Comparison of ENCODE assay signal across 15 mouse cellular contexts in genomic region chr1:180290358-180290757, GRCm38 (mm10). TPM values are rescaled to one million over a fixed set of nuclear protein-coding genes. Genes with fewer than 3 reads are reported as not detected.
DNase-seq lines count a peak whose midpoint lies in the region.
"Had no signal": no experiment of that assay in that cellular context is flagged by ENCODE, and none has a peak within 500 bp of the region (broad histone marks: within the 10 kb centered on the region; RNA-seq: fewer than 3 reads in every experiment).

No protein-coding gene starts in this region.

- DNase-seq in heart, adult 11 months = peak; percentile 56
- no peak for DNase-seq in heart, postnatal 14 days
- peak; percentile 36 for DNase-seq in 416B (ENCODE audit: low read depth)
- peak; percentile 27 for DNase-seq in T-cell, adult 2 months (ENCODE audit: low spot score)
- DNase-seq in thymus, postnatal 36 days = no peak
- no peak for DNase-seq in thymus, postnatal 0 days (ENCODE audit: low spot score)
- DNase-seq: adrenal gland, adult 2 months; adrenal gland, postnatal 10 days; adrenal gland, postnatal 25 days; cerebellum, adult 11-12 months; cerebellum, adult 8-10 months; cerebellum, adult 9-11 months; cerebellum, postnatal 14 days; cerebellum, postnatal 36 days; embryo, embryonic 11 days had no signal

- intact Hi-C loops in heart, postnatal 14 days (cut with DNase I) = no loop called here

RNA-seq across cellular contexts. Expression of gene Psen2, which starts 27.1 kb away (rescaled TPM):
- 10 to 100 TPM; 12.0 to 13.0 TPM for total RNA-seq in heart, postnatal 14 days (2021)
- 9.3 and 11.6 TPM in 2 replicates for polyA plus RNA-seq in thymus, postnatal 0 days (2015; fragmentation: Nextera tagmentation; extraction: Ambion mirVana)

RNA-seq across cellular contexts. Expression of gene Itpkb, which starts 39.9 kb away (rescaled TPM):
- total RNA-seq in heart, postnatal 14 days (2021) = 10 to 100 TPM; 76.8 to 79.6 TPM
- 12.4 and 17.6 TPM in 2 replicates for polyA plus RNA-seq in thymus, postnatal 0 days (2015; fragmentation: Nextera tagmentation; extraction: Ambion mirVana)

Comparison
In these comparisons a context has a peak if more than half of its experiments do, and no peak if none do; other contexts are left out.
1. DNase-seq: peak in heart, adult 11 months (single experiment), 416B (single experiment) and T-cell, adult 2 months (single experiment); none in heart, postnatal 14 days (0 of 2), thymus, postnatal 36 days (0 of 2) and thymus, postnatal 0 days (single experiment).